Mouse (Mus musculus) kidney, adult 10 weeks (tissue): ENCODE data around the gene Dlk2. TPM values are rescaled to one million over a fixed set of nuclear protein-coding genes. Genes with fewer than 3 reads are reported as not detected.

Source experiments
- polyA plus RNA-seq: library from polyadenylated mRNA; stranded (reverse); fragments of 350-450 nt; fragmentation: Illumina TruSeq; extraction: RNeasy Lipid Tissue Mini Kit (QIAGEN cat#74804); gene quantifications from one replicate; pipeline ENCODE4 v1.2.3, GENCODE M21; 2014; ENCODE audit warnings: low read depth, low replicate concordance

The Dlk2 gene
- not detected for polyA plus RNA-seq

GRCm38 (mm10) chr17:46297364-46298219 is at the start of gene Dlk2:
Gene Dlk2 (plus strand): TSS chr17:46297421.

DNA sequence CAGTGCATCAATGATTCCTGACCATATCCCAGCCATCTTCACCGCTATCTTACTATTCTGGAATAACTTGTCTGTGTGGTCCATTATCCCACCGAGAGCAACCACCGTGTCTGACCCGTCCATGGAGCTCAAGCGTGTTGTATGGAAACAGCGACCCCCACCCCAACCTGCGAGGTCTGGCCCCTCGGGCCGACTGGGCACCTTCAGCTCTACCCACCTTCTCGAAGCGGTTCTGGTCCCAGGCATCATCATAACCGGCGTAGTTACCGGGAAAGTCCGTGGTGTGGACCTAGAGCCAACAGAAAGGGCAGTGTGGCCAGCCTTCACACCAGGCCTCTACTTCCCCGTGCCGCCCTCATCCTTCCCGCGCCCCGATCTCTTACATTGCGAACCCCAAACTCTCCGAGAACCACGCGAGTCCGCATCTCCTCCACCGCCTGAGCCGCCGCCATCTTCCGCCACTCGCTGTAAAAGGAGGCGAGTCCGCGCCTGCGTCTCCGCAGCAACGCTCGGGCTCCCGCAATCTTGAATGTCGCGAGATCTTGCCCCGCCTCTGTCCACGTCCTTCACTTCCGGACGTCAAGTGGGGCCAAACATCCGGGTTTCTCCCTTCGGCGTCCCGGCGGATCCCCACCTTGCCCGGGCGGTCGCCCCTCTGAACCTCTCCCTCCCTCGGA is 49.6 kb upstream of the Dlk2 start, which contains the start of the genes Polr1c and Yipf3:
Gene Polr1c, minus strand, starts transcription at position 543 of the 677 bp plus-strand sequence.
Gene Yipf3, plus strand, starts transcription at position 569 of the 677 bp plus-strand sequence.

GRCm38 (mm10) chr17:46253452-46254084 is 43.7 kb upstream of the Dlk2 start, which contains the start of gene Lrrc73:
Gene Lrrc73 (plus strand): TSS chr17:46253531.

DNA sequence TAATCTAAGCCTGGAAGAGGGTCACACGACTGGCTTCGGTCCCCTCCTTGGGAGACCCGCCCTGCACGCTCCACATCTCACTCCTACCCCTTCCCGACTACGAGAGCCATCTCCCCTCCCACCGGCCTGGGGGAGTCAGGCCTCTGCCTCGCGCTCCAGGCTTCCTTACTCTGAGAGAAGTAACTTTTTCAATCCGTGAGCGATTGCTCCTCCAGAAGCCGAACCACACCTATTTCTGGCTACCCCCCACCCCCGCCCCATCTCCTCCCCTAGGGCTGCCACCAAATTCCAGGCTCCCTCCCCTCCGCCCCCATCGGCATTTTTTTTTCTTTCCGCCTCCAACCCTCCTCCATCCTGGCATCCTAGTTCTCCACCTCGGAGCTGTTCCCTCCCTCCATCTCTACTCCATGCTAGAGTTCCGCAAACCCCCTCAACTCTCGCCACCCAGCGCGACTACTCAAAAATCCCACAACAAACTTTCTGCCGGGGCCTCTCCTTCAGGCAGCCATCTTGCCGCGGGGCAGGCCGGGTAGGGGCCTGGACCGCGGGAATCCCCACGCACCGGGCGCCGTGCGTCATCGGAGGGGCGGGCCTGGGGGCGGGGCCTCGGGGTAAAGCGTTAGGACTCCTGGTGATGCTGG is 14.6 kb upstream of the Dlk2 start, which contains the start of gene Tjap1:
Gene Tjap1, minus strand, starts transcription at position 544 of the 641 bp plus-strand sequence.

DNA sequence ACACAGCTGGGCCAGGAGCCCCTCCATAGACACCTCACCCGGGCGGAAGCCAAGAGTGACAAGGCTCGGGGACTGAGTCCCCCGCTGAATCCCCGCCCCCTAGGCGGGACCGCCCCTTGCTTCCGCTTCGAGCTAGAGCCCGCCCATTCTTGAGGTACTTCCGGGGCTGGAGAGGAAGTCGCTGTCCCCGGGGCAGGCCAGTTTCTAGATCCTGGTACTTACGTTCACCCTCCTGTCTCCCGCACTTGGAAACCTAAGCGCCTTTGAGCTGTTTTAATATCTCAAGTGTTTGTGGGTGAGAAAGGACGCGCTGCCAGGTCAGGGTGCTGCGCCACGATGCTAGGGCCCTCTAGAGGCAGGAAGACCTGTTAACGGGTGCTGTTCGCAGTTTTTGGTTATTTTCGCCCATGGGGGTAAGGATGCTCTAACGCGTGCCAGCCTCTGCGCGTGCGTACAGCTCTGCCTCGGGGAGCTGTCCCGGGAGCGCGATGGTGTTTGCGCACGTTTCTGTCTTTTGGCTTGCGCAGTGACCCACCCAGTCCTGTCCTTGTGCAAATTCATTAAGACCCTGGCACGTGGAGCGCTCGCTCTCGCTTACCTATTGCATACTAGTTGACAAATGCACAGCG is 30.8 kb downstream of the Dlk2 start, which contains the start of gene Abcc10:
Gene Abcc10, minus strand, starts transcription at position 447 of the 629 bp plus-strand sequence.

Other genes starting within 250 kb of the Dlk2 start
- gene Mrps18a, start 186.4 kb upstream of the Dlk2 start, polyA plus RNA-seq: 25.4 TPM
- 2.5 TPM for gene Rsph9, start 153.2 kb upstream of the Dlk2 start, polyA plus RNA-seq
- gene Mad2l1bp, start 143.9 kb upstream of the Dlk2 start, polyA plus RNA-seq: 1.2 TPM
- gene Gtpbp2, start 136.4 kb upstream of the Dlk2 start, polyA plus RNA-seq: 2.3 TPM
- gene Polh, start 94.8 kb upstream of the Dlk2 start, polyA plus RNA-seq: 5.7 TPM
- 14.3 TPM for gene Xpo5, start 94.6 kb upstream of the Dlk2 start, polyA plus RNA-seq
- 4.5 TPM for gene Polr1c, start 49.4 kb upstream of the Dlk2 start, polyA plus RNA-seq
- gene Yipf3, start 49.3 kb upstream of the Dlk2 start, polyA plus RNA-seq: 1.7 TPM
- gene Lrrc73, start 43.9 kb upstream of the Dlk2 start, polyA plus RNA-seq: not detected
- gene Tjap1, start 14.4 kb upstream of the Dlk2 start, polyA plus RNA-seq: not detected
- 0.36 TPM for gene Abcc10, start 30.9 kb downstream of the Dlk2 start, polyA plus RNA-seq
- gene Zfp318, start 86.3 kb downstream of the Dlk2 start, polyA plus RNA-seq: 54.2 TPM
- gene Crip3, start 131.5 kb downstream of the Dlk2 start, polyA plus RNA-seq: not detected
- 9.3 TPM for gene Slc22a7, start 141.0 kb downstream of the Dlk2 start, polyA plus RNA-seq
- gene Ttbk1, start 190.3 kb downstream of the Dlk2 start, polyA plus RNA-seq: 0.20 TPM
- 7.3 TPM for gene Dnph1, start 199.3 kb downstream of the Dlk2 start, polyA plus RNA-seq
- 3.1 TPM for gene Cul9, start 249.0 kb downstream of the Dlk2 start, polyA plus RNA-seq